Mouse (Mus musculus): ENCODE measurements around the gene Ssu72. TPM values are rescaled to one million over a fixed set of nuclear protein-coding genes. Genes with fewer than 3 reads are reported as not detected.
"Not testable (repeated sequence)": the region's sequence is repeated elsewhere in the genome, so short reads cannot be mapped to it uniquely, and the experiment has no call there.

Gene Ssu72
- total RNA-seq, 4 experiments from 2014 or later: 43.2 to 53.5 (median 51.2) TPM

DNA sequence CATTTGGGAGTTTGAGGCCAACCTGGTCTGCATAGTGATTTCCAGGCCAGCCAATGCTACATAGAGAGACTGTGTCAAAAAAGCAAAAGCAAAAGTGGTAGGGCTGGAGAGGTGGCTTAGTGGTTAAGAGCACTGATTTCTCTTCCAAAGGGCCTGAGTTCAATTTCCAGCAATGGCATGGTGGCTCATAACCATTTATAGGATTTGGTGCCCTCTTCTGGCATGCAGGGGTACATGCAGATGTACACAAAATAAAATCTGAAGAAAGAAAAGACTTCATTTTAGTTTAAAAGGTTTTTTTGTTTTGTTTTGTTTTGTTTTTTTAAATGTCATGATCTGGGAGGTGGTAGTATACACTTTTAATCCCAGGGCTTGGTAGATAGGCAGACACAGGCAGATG, 4.2 kb upstream of the Ssu72 start:
- no peak for DNase-seq (ENCODE audit: low spot score)

- DNase-seq (ENCODE audit: low spot score): no peak
Measured at GRCm38 (mm10) chr4:155703425-155703929, 1.1 kb upstream of the Ssu72 start.

GRCm38 (mm10) chr4:155705592-155705929, 961 bp downstream of the Ssu72 start:
- no peak for DNase-seq (ENCODE audit: low spot score)

DNA sequence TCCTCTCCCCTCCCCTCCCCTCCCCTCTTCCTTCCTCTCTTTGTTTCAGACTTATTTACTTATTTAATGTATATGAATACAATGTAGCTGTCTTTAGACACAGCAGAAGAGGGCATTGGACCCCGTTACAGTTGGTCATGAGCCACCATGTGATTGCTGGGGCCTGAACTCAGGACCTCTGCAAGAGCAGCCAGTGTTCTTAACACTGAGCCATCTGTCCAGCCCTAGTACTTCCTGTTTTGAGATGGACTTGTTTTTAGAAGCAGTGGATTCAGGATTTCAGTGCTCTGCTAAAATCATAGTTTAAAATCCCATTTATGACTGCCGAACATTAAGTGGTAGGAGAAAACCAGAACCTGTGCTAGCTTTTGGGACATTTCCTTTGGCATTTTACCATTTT, 4.0 kb downstream of the Ssu72 start:
- no peak for DNase-seq (ENCODE audit: low spot score)

- DNase-seq (ENCODE audit: low spot score): no peak
Measured at GRCm38 (mm10) chr4:155708988-155709387, 4.4 kb downstream of the Ssu72 start.

- DNase-seq (ENCODE audit: low spot score): peak; percentile 29
Measured at GRCm38 (mm10) chr4:155710521-155711252, 6.1 kb downstream of the Ssu72 start.

- no peak for DNase-seq (ENCODE audit: low spot score)
Measured at GRCm38 (mm10) chr4:155721668-155722083, 17.1 kb downstream of the Ssu72 start.

- DNase-seq (ENCODE audit: low spot score): no peak
Measured at GRCm38 (mm10) chr4:155727993-155728392, 23.4 kb downstream of the Ssu72 start.

- DNase-seq (ENCODE audit: low spot score): no peak
Measured at GRCm38 (mm10) chr4:155733267-155733666, 28.7 kb downstream of the Ssu72 start.

GRCm38 (mm10) chr4:155734350-155734941, 29.8 kb downstream of the Ssu72 start, which contains the start of gene Tmem240:
Tmem240 (plus strand) TSS chr4:155734800.
- DNase-seq (ENCODE audit: low spot score): peak; percentile 86

GRCm38 (mm10) chr4:155734951-155735702, 30.5 kb downstream of the Ssu72 start:
- no peak for DNase-seq (ENCODE audit: low spot score)

DNA sequence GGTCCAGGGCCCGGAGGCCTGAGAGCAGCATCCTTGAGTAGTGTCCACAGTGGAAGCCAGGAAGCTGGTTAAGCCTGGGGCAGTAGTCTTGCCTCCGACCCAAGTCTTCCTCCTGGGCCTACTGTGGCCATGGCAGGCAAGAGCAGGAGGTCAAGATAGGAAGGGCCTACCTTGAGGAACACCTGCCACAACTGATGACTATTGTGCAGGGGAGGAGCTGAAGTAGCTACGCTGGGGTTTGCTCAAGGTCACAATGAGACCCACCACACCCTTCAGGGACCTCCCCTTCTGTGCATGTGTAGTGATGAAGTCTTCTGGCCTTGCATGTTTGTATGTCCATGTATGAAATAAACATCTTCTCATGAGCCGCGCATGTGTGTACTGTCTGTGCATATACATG, 31.2 kb downstream of the Ssu72 start:
- no peak for DNase-seq (ENCODE audit: low spot score)

DNA sequence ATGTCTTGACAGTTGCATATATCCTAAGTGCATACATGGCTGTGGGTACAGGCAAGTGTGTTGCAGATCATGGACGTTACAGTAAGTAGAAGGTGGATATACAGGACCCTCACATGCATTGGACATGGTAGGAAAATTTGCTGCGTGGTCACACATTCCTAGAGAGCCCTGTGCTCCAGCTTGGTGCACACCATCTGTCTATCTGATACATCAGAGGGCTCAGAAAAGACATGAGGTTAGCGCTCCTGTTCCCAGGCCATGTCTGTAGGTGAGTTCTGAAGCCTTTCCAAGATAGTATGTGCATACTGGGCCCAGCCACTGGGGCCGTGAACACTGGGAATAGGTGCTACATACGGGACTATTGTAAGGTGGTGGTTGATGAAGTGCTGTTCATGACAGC, 31.8 kb downstream of the Ssu72 start:
- no peak for DNase-seq (ENCODE audit: low spot score)

- DNase-seq (ENCODE audit: low spot score): no peak
Measured at GRCm38 (mm10) chr4:155738262-155738661, 33.7 kb downstream of the Ssu72 start.

DNA sequence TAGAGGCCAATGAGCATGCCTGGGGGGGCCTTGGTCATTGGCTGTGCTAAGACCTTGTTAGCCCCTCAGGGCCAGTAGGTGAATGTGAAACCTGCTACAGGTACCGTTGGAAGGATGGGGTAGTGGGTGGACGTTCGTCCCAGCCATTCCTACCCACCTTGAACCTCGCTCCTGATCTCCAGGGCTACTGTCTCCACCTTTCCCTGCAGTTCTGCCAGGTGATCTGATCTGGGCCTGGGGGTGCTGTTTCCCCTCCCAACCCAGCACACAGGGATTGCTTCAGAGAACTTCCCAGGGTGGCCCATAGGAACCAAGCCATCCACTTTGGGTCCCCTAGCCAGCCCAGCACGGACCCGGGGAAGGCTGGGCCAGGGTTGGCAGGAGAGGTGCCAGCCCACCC, 34.6 kb downstream of the Ssu72 start:
- DNase-seq (ENCODE audit: low spot score): no peak

GRCm38 (mm10) chr4:155739741-155740636, 35.4 kb downstream of the Ssu72 start:
- no peak for DNase-seq (ENCODE audit: low spot score)

DNA sequence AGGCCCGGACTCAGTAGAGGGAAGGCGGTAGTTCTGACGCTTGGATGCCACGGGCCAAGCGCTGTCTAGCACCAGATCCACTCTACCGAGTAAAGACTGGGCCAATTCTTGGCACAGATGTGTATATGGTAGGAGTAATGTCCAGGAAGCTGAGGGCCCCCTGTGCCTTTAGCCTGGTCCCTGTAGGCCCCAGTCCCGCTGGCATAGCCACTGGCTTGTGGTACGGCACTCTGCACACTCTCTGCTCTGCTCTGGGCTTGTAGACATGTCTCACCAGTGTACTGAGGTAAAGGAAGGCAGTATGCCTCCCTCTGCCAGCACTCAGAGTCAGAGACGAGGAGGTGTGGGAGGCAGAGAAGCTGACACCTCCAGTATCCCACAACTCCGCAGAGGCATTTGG, 36.1 kb downstream of the Ssu72 start:
- DNase-seq (ENCODE audit: low spot score): not testable (repeated sequence)

DNA sequence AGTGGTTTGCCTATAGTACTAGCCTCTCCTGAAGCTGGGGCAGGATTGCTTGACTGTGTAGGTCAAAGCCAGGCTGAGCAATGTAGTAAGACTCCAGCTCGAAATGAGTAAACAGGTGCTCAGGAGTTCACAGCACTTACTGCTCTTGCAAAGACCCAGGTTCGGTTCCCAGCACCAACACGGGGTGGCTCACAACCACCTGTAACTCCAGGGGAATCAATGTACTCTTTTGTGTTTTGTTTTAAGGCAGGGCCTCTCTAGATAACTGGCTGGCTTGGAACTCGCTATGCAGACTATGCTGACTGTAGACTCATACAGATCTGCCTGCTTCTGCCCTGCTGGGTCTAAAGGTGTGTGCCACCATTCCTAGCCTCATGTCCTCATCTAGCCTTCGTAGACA, 38.1 kb downstream of the Ssu72 start:
- no peak for DNase-seq (ENCODE audit: low spot score)

DNA sequence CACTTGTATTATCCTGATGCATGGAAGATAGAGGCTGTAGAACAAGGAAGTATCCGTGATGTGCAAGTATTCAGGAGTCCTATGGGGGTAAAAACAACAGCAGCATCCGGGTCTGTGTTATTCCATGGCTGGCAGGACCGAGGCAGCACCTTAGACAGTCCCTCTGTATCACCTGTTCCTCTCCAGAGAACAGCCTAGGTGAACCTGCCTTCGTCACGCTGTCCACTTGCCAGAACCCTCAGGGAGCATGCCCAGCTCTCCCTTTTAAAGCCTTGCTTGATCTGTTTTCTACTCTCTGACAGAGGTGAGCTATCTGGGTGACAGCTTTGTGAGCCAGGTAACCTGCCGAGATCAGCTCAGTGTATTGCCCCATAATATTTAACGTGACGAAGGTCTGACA, 39.9 kb downstream of the Ssu72 start:
- no peak for DNase-seq (ENCODE audit: low spot score)

- DNase-seq (ENCODE audit: low spot score): no peak
Measured at GRCm38 (mm10) chr4:155745136-155745535, 40.5 kb downstream of the Ssu72 start.

- DNase-seq (ENCODE audit: low spot score): no peak
Measured at GRCm38 (mm10) chr4:155746036-155746548, 41.5 kb downstream of the Ssu72 start.
